Mouse (Mus musculus) embryonic facial prominence, embryonic 12.5 days (tissue): ENCODE results near the gene Unc5a. TPM values are rescaled to one million over a fixed set of nuclear protein-coding genes. Genes with fewer than 3 reads are reported as not detected.

Experiments used
- ATAC-seq: fragments of 200-750 bp; cut with Nextera tagmentation; 2 replicates; pipeline ENCODE4 v1.8.0; 2017; ENCODE audit not compliant: insufficient number of reproducible peaks, insufficient read depth, low FRiP score, low TSS enrichment
- H3K27ac ChIP-seq: fragments of 300-500 bp; sonication (generic); 2 replicates; pipeline ENCODE4 v1.5.1; 2016; ENCODE audit warnings: mild to moderate bottlenecking
- H3K27me3 ChIP-seq: fragments of 300-500 bp; sonication (generic); 2 replicates; pipeline ENCODE4 v1.6.1; 2016; ENCODE audit warnings: mild to moderate bottlenecking, moderate library complexity
- H3K36me3 ChIP-seq: fragments of 300-500 bp; sonication (generic); 2 replicates; pipeline ENCODE4 v1.6.1; 2016; ENCODE audit warnings: mild to moderate bottlenecking
- H3K4me1 ChIP-seq: fragments of 300-500 bp; sonication (generic); 2 replicates; pipeline ENCODE4 v1.6.1; 2016
- H3K4me2 ChIP-seq: fragments of 300-500 bp; sonication (generic); replicated peaks from 2 replicates; pipeline ENCODE4 v1.6.1; 2016; ENCODE audit warnings: mild to moderate bottlenecking, moderate library complexity
- H3K4me3 ChIP-seq: fragments of 300-500 bp; sonication (generic); 2 replicates; pipeline ENCODE4 v1.5.1; 2016; ENCODE audit warnings: mild to moderate bottlenecking
- H3K9ac ChIP-seq: fragments of 300-500 bp; sonication (generic); 2 replicates; pipeline ENCODE4 v1.6.1; 2016; ENCODE audit warnings: mild to moderate bottlenecking, moderate library complexity
- H3K9me3 ChIP-seq: fragments of 300-500 bp; sonication (generic); 2 replicates; pipeline ENCODE4 v1.6.1; 2016; ENCODE audit warnings: mild to moderate bottlenecking, moderate library complexity
- WGBS: fragments of 180-500 bp; shearing (Covaris S2); methylation state at CpG from one replicate; pipeline ENCODE4 v1.1.7; 2016; 5-methylcytosine and 5-hydroxymethylcytosine counted together
- polyA plus RNA-seq: library from polyadenylated mRNA; unstranded; fragments of >200 nt; fragmentation: Nextera tagmentation; extraction: Ambion mirVana; gene quantifications from 2 replicates; pipeline ENCODE4 v1.2.1, GENCODE M21; 2016

The Unc5a gene
- 1.6 TPM in 2 replicates for polyA plus RNA-seq

- peaks cover 86% of the 10 kb centered on the region for H3K27me3 ChIP-seq
- no peaks in the 10 kb centered on the region for H3K36me3 ChIP-seq
- H3K4me3 ChIP-seq, result peak within 1 kb of the TSS; percentile 59
- H3K9me3 ChIP-seq, result no peaks in the 10 kb centered on the region
- H3K9ac ChIP-seq, result peak within 1 kb of the TSS; percentile 59
- peak within 1 kb of the TSS; percentile 100 for H3K4me2 ChIP-seq
- no peak within 1 kb of the TSS for H3K27ac ChIP-seq
- peak; percentile 39; the same call in 1 of the 2 replicates for ATAC-seq
- peaks cover 18% of the 10 kb centered on the region for H3K4me1 ChIP-seq
- under 1% methylated on average over 67 of the region's 91 CpGs for WGBS
These were observed at the start of gene Unc5a for GRCm38 (mm10) chr13:54948531-54949493. Gene Unc5a, plus strand, starts transcription at chr13:54949411.

GRCm38 (mm10) chr13:54912053-54912452, 37.2 kb upstream of the Unc5a start:
- ATAC-seq, result no peak
- Histone ChIP-seq H3K4me3 (no peak overlapping the region), H3K36me3 (no peaks in the 10 kb centered on the region), H3K4me1 (peaks cover 15% of the 10 kb centered on the region), H3K9ac (no peak overlapping the region), H3K27me3 (peaks cover 40% of the 10 kb centered on the region), H3K9me3 (no peaks in the 10 kb centered on the region), H3K27ac (no peak overlapping the region), H3K4me2 (no peak overlapping the region)
- 3% methylated on average over 17 of the region's 17 CpGs for WGBS

- Histone ChIP-seq H3K4me2 (no peak overlapping the region), H3K4me3 (no peak overlapping the region), H3K27me3 (peaks cover 35% of the 10 kb centered on the region), H3K4me1 (peaks cover 15% of the 10 kb centered on the region), H3K27ac (no peak overlapping the region), H3K36me3 (no peaks in the 10 kb centered on the region), H3K9me3 (no peaks in the 10 kb centered on the region), H3K9ac (no peak overlapping the region)
- no peak for ATAC-seq
- 15% methylated on average over 16 of the region's 16 CpGs for WGBS
These were observed 36.2 kb upstream of the Unc5a start for GRCm38 (mm10) chr13:54912894-54913621.

GRCm38 (mm10) chr13:54916644-54917043, 32.6 kb upstream of the Unc5a start:
- no peak overlapping the region for H3K4me3 ChIP-seq
- H3K36me3 ChIP-seq, result no peaks in the 10 kb centered on the region
- ATAC-seq, result no peak
- no peak overlapping the region for H3K4me2 ChIP-seq
- no peak overlapping the region for H3K27ac ChIP-seq
- H3K9ac ChIP-seq, result no peak overlapping the region
- H3K27me3 ChIP-seq, result peaks cover 25% of the 10 kb centered on the region
- H3K4me1 ChIP-seq, result peaks cover 14% of the 10 kb centered on the region
- 59% methylated on average over 5 of the region's 5 CpGs for WGBS
- no peaks in the 10 kb centered on the region for H3K9me3 ChIP-seq

- Histone ChIP-seq H3K4me3 (no peak overlapping the region), H3K27ac (no peak overlapping the region), H3K4me1 (no peaks in the 10 kb centered on the region), H3K9me3 (no peaks in the 10 kb centered on the region), H3K4me2 (no peak overlapping the region), H3K27me3 (0 out of 2 replicates have a peak, but pooled peaks cover 2% of the 10 kb centered on the region), H3K9ac (no peak overlapping the region), H3K36me3 (no peaks in the 10 kb centered on the region)
- ATAC-seq, result no peak
- 71% methylated on average over 8 of the region's 8 CpGs for WGBS
These were observed 30.3 kb upstream of the Unc5a start for GRCm38 (mm10) chr13:54918910-54919309.

GRCm38 (mm10) chr13:54919666-54920065, 29.5 kb upstream of the Unc5a start:
- H3K4me2 ChIP-seq, result no peak overlapping the region
- H3K4me1 ChIP-seq, result no peaks in the 10 kb centered on the region
- no peaks in the 10 kb centered on the region for H3K36me3 ChIP-seq
- H3K27ac ChIP-seq, result no peak overlapping the region
- H3K27me3 ChIP-seq, result 0 out of 2 replicates have a peak, but pooled peaks cover 2% of the 10 kb centered on the region
- H3K9ac ChIP-seq, result no peak overlapping the region
- no peaks in the 10 kb centered on the region for H3K9me3 ChIP-seq
- H3K4me3 ChIP-seq, result no peak overlapping the region
- 37% methylated on average over 5 of the region's 5 CpGs for WGBS
- ATAC-seq, result no peak

GRCm38 (mm10) chr13:54921700-54922099, 27.5 kb upstream of the Unc5a start:
- ATAC-seq, result no peak
- H3K9me3 ChIP-seq, result no peaks in the 10 kb centered on the region
- 84% methylated on average over 9 of the region's 9 CpGs for WGBS
- no peaks in the 10 kb centered on the region for H3K36me3 ChIP-seq
- H3K4me1 ChIP-seq, result no peaks in the 10 kb centered on the region
- no peak overlapping the region for H3K4me2 ChIP-seq
- no peak overlapping the region for H3K9ac ChIP-seq
- H3K4me3 ChIP-seq, result no peak overlapping the region
- 0 out of 2 replicates have a peak, but pooled peaks cover 2% of the 10 kb centered on the region for H3K27me3 ChIP-seq
- no peak overlapping the region for H3K27ac ChIP-seq

GRCm38 (mm10) chr13:54923705-54924104, 25.5 kb upstream of the Unc5a start:
- H3K9me3 ChIP-seq, result no peaks in the 10 kb centered on the region
- H3K9ac ChIP-seq, result no peak overlapping the region
- H3K4me2 ChIP-seq, result no peak overlapping the region
- H3K36me3 ChIP-seq, result no peaks in the 10 kb centered on the region
- no peaks in the 10 kb centered on the region for H3K4me1 ChIP-seq
- no peak overlapping the region for H3K4me3 ChIP-seq
- H3K27ac ChIP-seq, result no peak overlapping the region
- ATAC-seq, result no peak
- 0 out of 2 replicates have a peak, but pooled peaks cover 2% of the 10 kb centered on the region for H3K27me3 ChIP-seq
- WGBS, result 83% methylated on average over 2 of the region's 2 CpGs

GRCm38 (mm10) chr13:54925466-54925865, 23.7 kb upstream of the Unc5a start:
- no peak for ATAC-seq
- Histone ChIP-seq H3K9ac (no peak overlapping the region), H3K4me2 (no peak overlapping the region), H3K36me3 (no peaks in the 10 kb centered on the region), H3K4me1 (no peaks in the 10 kb centered on the region), H3K27me3 (0 out of 2 replicates have a peak, but pooled peaks cover under 1% of the 10 kb centered on the region), H3K4me3 (no peak overlapping the region), H3K9me3 (no peaks in the 10 kb centered on the region), H3K27ac (no peak overlapping the region)
- 72% methylated on average over 8 of the region's 8 CpGs for WGBS

- no peak overlapping the region for H3K9ac ChIP-seq
- H3K4me2 ChIP-seq, result no peak overlapping the region
- H3K4me1 ChIP-seq, result no peaks in the 10 kb centered on the region
- no peak overlapping the region for H3K4me3 ChIP-seq
- H3K36me3 ChIP-seq, result no peaks in the 10 kb centered on the region
- no peaks in the 10 kb centered on the region for H3K9me3 ChIP-seq
- no peak for ATAC-seq
- 60% methylated on average over 4 of the region's 4 CpGs for WGBS
- no peak overlapping the region for H3K27ac ChIP-seq
- no peaks in the 10 kb centered on the region for H3K27me3 ChIP-seq
These were observed 22.6 kb upstream of the Unc5a start for GRCm38 (mm10) chr13:54926654-54927053.

- WGBS, result 39% methylated on average over 4 of the region's 4 CpGs
- Histone ChIP-seq H3K9me3 (no peaks in the 10 kb centered on the region), H3K36me3 (no peaks in the 10 kb centered on the region), H3K27ac (no peak overlapping the region), H3K9ac (no peak overlapping the region), H3K4me3 (no peak overlapping the region), H3K4me2 (no peak overlapping the region), H3K27me3 (no peaks in the 10 kb centered on the region), H3K4me1 (no peaks in the 10 kb centered on the region)
- ATAC-seq, result no peak
These were observed 19.1 kb upstream of the Unc5a start for GRCm38 (mm10) chr13:54930123-54930522.
